Mouse (Mus musculus): ENCODE data around the gene Tspan9. TPM values are rescaled to one million over a fixed set of nuclear protein-coding genes. Genes with fewer than 3 reads are reported as not detected.

Tspan9 gene
- total RNA-seq, 1 experiment from 2014 or later, result 0.67 TPM

GRCm38 (mm10) chr6:127928682-127929081, 214.7 kb downstream of the Tspan9 start:
- no peak for ATAC-seq (replicated peaks; ENCODE audit: insufficient number of reproducible peaks, low FRiP score, low TSS enrichment, poor library complexity, severe bottlenecking)

GRCm38 (mm10) chr6:127925915-127926314, 217.5 kb downstream of the Tspan9 start:
- ATAC-seq (replicated peaks; ENCODE audit: insufficient number of reproducible peaks, low FRiP score, low TSS enrichment, poor library complexity, severe bottlenecking), result no peak

GRCm38 (mm10) chr6:127924750-127925149, 218.6 kb downstream of the Tspan9 start:
- ATAC-seq (replicated peaks; ENCODE audit: insufficient number of reproducible peaks, low FRiP score, low TSS enrichment, poor library complexity, severe bottlenecking), result no peak

GRCm38 (mm10) chr6:127923296-127923695, 220.1 kb downstream of the Tspan9 start:
- no peak for ATAC-seq (replicated peaks; ENCODE audit: insufficient number of reproducible peaks, low FRiP score, low TSS enrichment, poor library complexity, severe bottlenecking)

- no peak for ATAC-seq (replicated peaks; ENCODE audit: insufficient number of reproducible peaks, low FRiP score, low TSS enrichment, poor library complexity, severe bottlenecking)
Measured at GRCm38 (mm10) chr6:127921996-127922395, 221.4 kb downstream of the Tspan9 start.

GRCm38 (mm10) chr6:127920652-127921051, 222.7 kb downstream of the Tspan9 start:
- ATAC-seq (replicated peaks; ENCODE audit: insufficient number of reproducible peaks, low FRiP score, low TSS enrichment, poor library complexity, severe bottlenecking), result no peak

- no peak for ATAC-seq (replicated peaks; ENCODE audit: insufficient number of reproducible peaks, low FRiP score, low TSS enrichment, poor library complexity, severe bottlenecking)
Measured at GRCm38 (mm10) chr6:127919491-127919890, 223.9 kb downstream of the Tspan9 start.

- ATAC-seq (replicated peaks; ENCODE audit: insufficient number of reproducible peaks, low FRiP score, low TSS enrichment, poor library complexity, severe bottlenecking), result no peak
Measured at GRCm38 (mm10) chr6:127917712-127918111, 225.7 kb downstream of the Tspan9 start.

- ATAC-seq (replicated peaks; ENCODE audit: insufficient number of reproducible peaks, low FRiP score, low TSS enrichment, poor library complexity, severe bottlenecking), result no peak
Measured at GRCm38 (mm10) chr6:127916993-127917392, 226.4 kb downstream of the Tspan9 start.

- no peak for ATAC-seq (replicated peaks; ENCODE audit: insufficient number of reproducible peaks, low FRiP score, low TSS enrichment, poor library complexity, severe bottlenecking)
Measured at GRCm38 (mm10) chr6:127912938-127913337, 230.5 kb downstream of the Tspan9 start.

GRCm38 (mm10) chr6:127911687-127912086, 231.7 kb downstream of the Tspan9 start:
- no peak for ATAC-seq (replicated peaks; ENCODE audit: insufficient number of reproducible peaks, low FRiP score, low TSS enrichment, poor library complexity, severe bottlenecking)

Other genes starting within 250 kb of the Tspan9 start
- gene Tead4, start 157.2 kb upstream of the Tspan9 start, total RNA-seq (2017), result not detected in 3 replicates
- gene Tulp3, start 212.3 kb upstream of the Tspan9 start, total RNA-seq (2017), result 0.48 to 1.6 TPM (median 1.2 TPM) in 3 replicates
- gene Rhno1, start 219.3 kb upstream of the Tspan9 start, total RNA-seq (2017), result 22.2 to 35.8 TPM (median 32.9 TPM) in 3 replicates
- gene Foxm1, start 219.4 kb upstream of the Tspan9 start, total RNA-seq (2017), result 0.64 to 2.4 TPM (median 1.4 TPM) in 3 replicates
- not detected in 3 replicates for gene Tex52, start 231.9 kb upstream of the Tspan9 start, total RNA-seq (2017)
- not detected in 3 replicates for gene Gm44596, start 231.9 kb upstream of the Tspan9 start, total RNA-seq (2017)

Data from monocyte, adult 5-6 weeks (primary cell).